Mouse (Mus musculus): ENCODE measurements around the gene Nras.

Gene Nras

GRCm38 (mm10) chr3:103098662-103099061 lies 40.6 kb downstream of the Nras start:
- DNase-seq (ENCODE audit: low spot score) = no peak

GRCm38 (mm10) chr3:103099667-103100066 lies 41.6 kb downstream of the Nras start:
- no peak for DNase-seq (ENCODE audit: low spot score)

GRCm38 (mm10) chr3:103100735-103101134 lies 42.6 kb downstream of the Nras start:
- DNase-seq (ENCODE audit: low spot score) = no peak

- DNase-seq (ENCODE audit: low spot score) = no peak
These were observed 43.1 kb downstream of the Nras start for GRCm38 (mm10) chr3:103101194-103101593.

GRCm38 (mm10) chr3:103101909-103102308 lies 43.8 kb downstream of the Nras start:
- no peak for DNase-seq (ENCODE audit: low spot score)

- peak; percentile 95 for DNase-seq (ENCODE audit: low spot score)
These were observed 44.6 kb downstream of the Nras start, which contains the start of gene Dennd2c for GRCm38 (mm10) chr3:103102454-103103390. TSS of gene Dennd2c (plus strand) at chr3:103102604.

- DNase-seq (ENCODE audit: low spot score) = no peak
These were observed 49.6 kb downstream of the Nras start for GRCm38 (mm10) chr3:103107565-103108240.

- no peak for DNase-seq (ENCODE audit: low spot score)
These were observed 54.1 kb downstream of the Nras start for GRCm38 (mm10) chr3:103112216-103112615.
